Mouse (Mus musculus) E14TG2a.4 (cell line): Measurements from ENCODE around the gene Ceacam14.

ENCODE experiments used
- H3K27me3 ChIP-seq: 2 replicates; pipeline ENCODE4 v1.6.1; 2014; ENCODE audit warnings: low read length, control low read depth; ENCODE audit not compliant: insufficient read depth
- H3K36me3 ChIP-seq: 2 replicates; pipeline ENCODE4 v1.6.1; 2014; ENCODE audit warnings: low read length, control low read depth; ENCODE audit not compliant: insufficient read depth
- H3K4me1 ChIP-seq: replicated peaks from 2 replicates; pipeline ENCODE4 v1.6.1; 2014; ENCODE audit warnings: low read depth, low read length, control low read depth
- H3K4me3 ChIP-seq: replicated peaks from 2 replicates; pipeline ENCODE4 v1.5.1; 2014; ENCODE audit warnings: mild to moderate bottlenecking, low read length
- H3K9me3 ChIP-seq: 2 replicates; pipeline ENCODE4 v1.6.1; 2014; ENCODE audit warnings: low read length, control low read depth
- CTCF ChIP-seq: conservative IDR thresholded peaks from 2 replicates; pipeline ENCODE4 v1.5.1; 2014; ENCODE audit warnings: low read length
- NANOG ChIP-seq: IDR thresholded peaks from 2 replicates; pipeline ENCODE4 v1.6.1; 2014; ENCODE audit warnings: borderline replicate concordance, low read length, mixed read lengths
- POU5F1 ChIP-seq: IDR thresholded peaks from 2 replicates; pipeline ENCODE4 v1.6.1; 2014; ENCODE audit warnings: low read length, borderline replicate concordance

Ceacam14 gene

DNA sequence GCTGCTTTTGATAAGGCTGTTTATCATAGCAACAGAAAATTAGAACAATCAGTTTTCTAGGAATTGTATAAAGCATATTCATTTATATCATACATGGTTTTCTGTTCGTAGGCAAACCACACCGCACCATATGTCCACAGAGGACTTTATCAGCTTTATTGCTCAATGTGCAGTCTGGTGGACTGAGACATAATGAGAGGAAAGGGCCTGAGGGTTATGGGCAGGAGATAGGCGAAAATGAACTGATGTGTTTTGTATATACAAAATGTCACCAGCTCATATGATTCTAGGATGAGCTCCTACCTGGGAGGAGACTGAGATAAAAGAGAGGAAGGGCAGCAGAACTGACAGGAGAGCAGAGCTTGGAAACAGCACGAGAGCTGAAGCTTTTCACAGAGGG is at the start of gene Ceacam14:
TSS of gene Ceacam14 (plus strand) at position 301 of the 400 bp plus-strand sequence.
- Histone ChIP-seq H3K4me1 (no peaks in the 10 kb centered on the region), H3K4me3 (no peak within 1 kb of the TSS), H3K36me3 (no peaks in the 10 kb centered on the region), H3K9me3 (no peaks in the 10 kb centered on the region), H3K27me3 (no peaks in the 10 kb centered on the region)
- TF ChIP-seq CTCF (no peak), NANOG (no peak), POU5F1 (no peak)
